Comparison of ENCODE assay signal across 8 mouse cellular contexts in genomic region chr8:86578076-86578475, GRCm38 (mm10). TPM values are rescaled to one million over a fixed set of nuclear protein-coding genes. Genes with fewer than 3 reads are reported as not detected.
DNase-seq lines count a peak whose midpoint lies in the region; ATAC-seq and TF ChIP-seq lines count a peak whose summit lies in the region.

No protein-coding gene starts in this region.

- H3K27me3 ChIP-seq in midbrain, postnatal 0 days (ENCODE audit: insufficient read depth, low read length) = no peaks in the 10 kb centered on the region
- no peaks in the 10 kb centered on the region for H3K27me3 ChIP-seq in midbrain, embryonic 10.5 days (ENCODE audit: low read depth, poor library complexity, severe bottlenecking)
- H3K27me3 ChIP-seq in neural tube, embryonic 15.5 days (replicated peaks) = no peaks in the 10 kb centered on the region
- no peaks in the 10 kb centered on the region for H3K27me3 ChIP-seq in liver, embryonic 11.5 days (replicated peaks; ENCODE audit: control insufficient read depth, insufficient read depth, low read length)

- H3K36me3 ChIP-seq in midbrain, postnatal 0 days (ENCODE audit: insufficient read depth, low read length) = no peaks in the 10 kb centered on the region
- no peaks in the 10 kb centered on the region for H3K36me3 ChIP-seq in midbrain, embryonic 10.5 days
- no peaks in the 10 kb centered on the region for H3K36me3 ChIP-seq in neural tube, embryonic 15.5 days
- H3K36me3 ChIP-seq in liver, embryonic 11.5 days (ENCODE audit: control insufficient read depth, insufficient read depth, low read length) = no peaks in the 10 kb centered on the region

- no peak overlapping the region for H3K4me3 ChIP-seq in midbrain, postnatal 0 days (ENCODE audit: low read depth, low read length)
- H3K4me3 ChIP-seq in midbrain, embryonic 10.5 days = no peak overlapping the region
- no peak overlapping the region for H3K4me3 ChIP-seq in neural tube, embryonic 15.5 days (replicated peaks)
- no peak overlapping the region for H3K4me3 ChIP-seq in liver, embryonic 11.5 days (ENCODE audit: low read depth, low read length)

- peak; percentile 82 for DNase-seq in midbrain, postnatal 0 days (ENCODE audit: low spot score)
- no peak for DNase-seq in midbrain, embryonic 10.5 days (ENCODE audit: low spot score)
- peak; percentile 97 for DNase-seq in cerebellum, adult 9-11 months
- DNase-seq in heart, adult 9 months (ENCODE audit: low spot score in 2 of 2) = peak; percentile 49 to 69
- DNase-seq in layer of hippocampus, postnatal 10 days (ENCODE audit: low spot score in 2 of 2) = peak; percentile 53 to 66
- DNase-seq in right cerebral cortex, adult 2 months (ENCODE audit: low spot score in 2 of 2) = peak; percentile 64 to 73
- DNase-seq in liver, embryonic 11.5 days (ENCODE audit: low spot score) = no peak

- H3K4me2 ChIP-seq in midbrain, postnatal 0 days (ENCODE audit: low read depth, low read length, poor library complexity, severe bottlenecking) = no peak overlapping the region
- no peak overlapping the region for H3K4me2 ChIP-seq in neural tube, embryonic 15.5 days
- no peak overlapping the region for H3K4me2 ChIP-seq in liver, embryonic 11.5 days

- no peak overlapping the region for H3K9ac ChIP-seq in midbrain, postnatal 0 days (replicated peaks; ENCODE audit: low read length, poor library complexity, severe bottlenecking)
- H3K9ac ChIP-seq in neural tube, embryonic 15.5 days (replicated peaks) = no peak overlapping the region
- no peak overlapping the region for H3K9ac ChIP-seq in liver, embryonic 11.5 days (ENCODE audit: low read depth, low read length)

- TF ChIP-seq CTCF in midbrain, postnatal 0 days (IDR thresholded peaks at IDR 0.05) = no peak

- no peak for ATAC-seq in midbrain, postnatal 0 days (ENCODE audit: low FRiP score)
- no peak for ATAC-seq in neural tube, embryonic 15.5 days (ENCODE audit: low FRiP score)
- ATAC-seq in liver, embryonic 11.5 days (replicated peaks; ENCODE audit: low FRiP score) = no peak

- H3K27ac ChIP-seq in midbrain, postnatal 0 days (ENCODE audit: low read depth, low read length) = no peak overlapping the region
- H3K27ac ChIP-seq in midbrain, embryonic 10.5 days (replicated peaks) = no peak overlapping the region
- no peak overlapping the region for H3K27ac ChIP-seq in neural tube, embryonic 15.5 days (replicated peaks)
- no peak overlapping the region for H3K27ac ChIP-seq in liver, embryonic 11.5 days (ENCODE audit: low read depth, low read length)

- no peaks in the 10 kb centered on the region for H3K9me3 ChIP-seq in midbrain, postnatal 0 days (ENCODE audit: low read length)
- H3K9me3 ChIP-seq in midbrain, embryonic 10.5 days (replicated peaks) = no peaks in the 10 kb centered on the region
- H3K9me3 ChIP-seq in neural tube, embryonic 15.5 days (replicated peaks) = no peaks in the 10 kb centered on the region
- H3K9me3 ChIP-seq in liver, embryonic 11.5 days (ENCODE audit: control insufficient read depth, low read length) = no peaks in the 10 kb centered on the region

- H3K4me1 ChIP-seq in midbrain, postnatal 0 days (ENCODE audit: insufficient read depth, low read length) = peaks cover 4% of the 10 kb centered on the region; the same call in 1 of the 2 replicates
- H3K4me1 ChIP-seq in midbrain, embryonic 10.5 days = no peaks in the 10 kb centered on the region
- H3K4me1 ChIP-seq in neural tube, embryonic 15.5 days = peaks cover 4% of the 10 kb centered on the region; the same call in 1 of the 2 replicates
- no peaks in the 10 kb centered on the region for H3K4me1 ChIP-seq in liver, embryonic 11.5 days (replicated peaks; ENCODE audit: control insufficient read depth, insufficient read depth, low read length)

- 51% methylated on average over 9 of the region's 9 CpGs for WGBS in midbrain, postnatal 0 days
- WGBS in midbrain, embryonic 10.5 days = 64% methylated on average over 9 of the region's 9 CpGs
- 54% methylated on average over 9 of the region's 9 CpGs for WGBS in neural tube, embryonic 15.5 days
- WGBS in liver, embryonic 11.5 days = 33% methylated on average over 9 of the region's 9 CpGs

RNA-seq across cellular contexts. Expression of gene Abcc12, which starts 2.4 kb away (rescaled TPM):
- total RNA-seq in midbrain, postnatal 0 days (2014; rRNA removed) = 0.11 and 0.61 TPM in 2 replicates
- 0.12 and 0.18 TPM in 2 replicates for polyA plus RNA-seq in midbrain, postnatal 0 days (2015; fragmentation: Nextera tagmentation; extraction: Ambion mirVana)
- polyA plus RNA-seq in midbrain, embryonic 10.5 days (2016; fragmentation: Nextera tagmentation; extraction: Ambion mirVana) = 0.09 TPM in 1 of 2 replicates, not detected in the other
- total RNA-seq in layer of hippocampus, postnatal 10 days (2021) = under 1 TPM; 0.67 to 0.80 TPM
- 0.12 and 0.17 TPM in 2 replicates for polyA plus RNA-seq in neural tube, embryonic 15.5 days (2015; fragmentation: Nextera tagmentation; extraction: Ambion mirVana)
- polyA plus RNA-seq in liver, embryonic 11.5 days (2014; fragmentation: Nextera tagmentation; extraction: Ambion mirVana) = not detected in 2 replicates

RNA-seq across cellular contexts. Expression of gene Lonp2, which starts 45.8 kb away (rescaled TPM):
- 51.2 and 55.2 TPM in 2 replicates for total RNA-seq in midbrain, postnatal 0 days (2014; rRNA removed)
- polyA plus RNA-seq in midbrain, postnatal 0 days (2015; fragmentation: Nextera tagmentation; extraction: Ambion mirVana) = 62.5 TPM in 2 replicates
- polyA plus RNA-seq in midbrain, embryonic 10.5 days (2016; fragmentation: Nextera tagmentation; extraction: Ambion mirVana) = 52.0 and 65.5 TPM in 2 replicates
- 10 to 100 TPM; 61.6 to 61.8 TPM for total RNA-seq in layer of hippocampus, postnatal 10 days (2021)
- 89.7 and 93.6 TPM in 2 replicates for polyA plus RNA-seq in neural tube, embryonic 15.5 days (2015; fragmentation: Nextera tagmentation; extraction: Ambion mirVana)
- polyA plus RNA-seq in liver, embryonic 11.5 days (2014; fragmentation: Nextera tagmentation; extraction: Ambion mirVana) = 50.3 and 60.6 TPM in 2 replicates

Comparison
In these comparisons a context has a peak if more than half of its experiments do, and no peak if none do; other contexts are left out.
1. DNase-seq: peak in midbrain, postnatal 0 days (single experiment), cerebellum, adult 9-11 months (single experiment), heart, adult 9 months (2 of 2), layer of hippocampus, postnatal 10 days (2 of 2) and right cerebral cortex, adult 2 months (2 of 2); none in midbrain, embryonic 10.5 days (single experiment) and liver, embryonic 11.5 days (single experiment).